Mouse (Mus musculus) central nervous system, embryonic 18 days (tissue): Measurements from ENCODE around the gene Wdr1. TPM values are rescaled to one million over a fixed set of nuclear protein-coding genes. Genes with fewer than 3 reads are reported as not detected.

ENCODE experiments used
- polyA plus RNA-seq: library from polyadenylated mRNA; depleted of rRNA; stranded (reverse); fragments of >200 nt; gene quantifications from 2 replicates; pipeline ENCODE4 v1.2.3, GENCODE M21; 2012; rRNA removed

The Wdr1 gene
- polyA plus RNA-seq = 156 and 163 TPM in 2 replicates

GRCm38 (mm10) chr5:38563121-38563520, at the start of gene Wdr1:
Wdr1 (minus strand) TSS chr5:38563221.

GRCm38 (mm10) chr5:38502992-38503391, 60.0 kb downstream of the Wdr1 start, which contains the start of gene Slc2a9:
Slc2a9 (minus strand) TSS chr5:38503143.

Other genes starting within 250 kb of the Wdr1 start
- 0.69 and 0.98 TPM in 2 replicates for gene Drd5, start 243.9 kb downstream of the Wdr1 start, polyA plus RNA-seq
- gene Slc2a9, start 60.1 kb downstream of the Wdr1 start, polyA plus RNA-seq = 0.57 and 0.93 TPM in 2 replicates
- 14.6 and 16.2 TPM in 2 replicates for gene Zfp518b, start 121.6 kb upstream of the Wdr1 start, polyA plus RNA-seq